Mouse (Mus musculus) heart, postnatal 0 days (tissue): ENCODE measurements around the gene Tmem104.

ENCODE experiments used
- CTCF ChIP-seq: IDR thresholded peaks from 2 replicates; pipeline ENCODE4 v1.5.1; 2016; ENCODE audit warnings: antibody characterized with exemption, control low read depth, low read depth
- EP300 ChIP-seq: IDR thresholded peaks from 2 replicates; pipeline ENCODE4 v1.6.1; 2016; ENCODE audit warnings: antibody characterized with exemption, low read depth

GRCm38 (mm10) chr11:115283891-115284620 is 96.8 kb downstream of the Tmem104 start:
- TF ChIP-seq CTCF: no peak
- no peak for TF ChIP-seq EP300
